Mouse (Mus musculus) splenic B cell, adult 2 months (primary cell): ENCODE results near the gene 4930452B06Rik.

Source experiments
- DNase-seq: peaks from one replicate; pipeline ENCODE4 v3.0.0-alpha.2; 2011; ENCODE audit warnings: low read depth, low spot score
- H3K27me3 ChIP-seq: 2 replicates; pipeline ENCODE4 v1.6.1; 2012; ENCODE audit warnings: mild to moderate bottlenecking, low read length, moderate library complexity, mixed read lengths; ENCODE audit not compliant: control insufficient read depth, poor library complexity, insufficient read depth, severe bottlenecking
- H3K36me3 ChIP-seq: 2 replicates; pipeline ENCODE4 v1.6.1; 2012; ENCODE audit warnings: mild to moderate bottlenecking, low read length, moderate library complexity, mixed read lengths; ENCODE audit not compliant: control insufficient read depth, poor library complexity, insufficient read depth, severe bottlenecking

4930452B06Rik gene

DNA sequence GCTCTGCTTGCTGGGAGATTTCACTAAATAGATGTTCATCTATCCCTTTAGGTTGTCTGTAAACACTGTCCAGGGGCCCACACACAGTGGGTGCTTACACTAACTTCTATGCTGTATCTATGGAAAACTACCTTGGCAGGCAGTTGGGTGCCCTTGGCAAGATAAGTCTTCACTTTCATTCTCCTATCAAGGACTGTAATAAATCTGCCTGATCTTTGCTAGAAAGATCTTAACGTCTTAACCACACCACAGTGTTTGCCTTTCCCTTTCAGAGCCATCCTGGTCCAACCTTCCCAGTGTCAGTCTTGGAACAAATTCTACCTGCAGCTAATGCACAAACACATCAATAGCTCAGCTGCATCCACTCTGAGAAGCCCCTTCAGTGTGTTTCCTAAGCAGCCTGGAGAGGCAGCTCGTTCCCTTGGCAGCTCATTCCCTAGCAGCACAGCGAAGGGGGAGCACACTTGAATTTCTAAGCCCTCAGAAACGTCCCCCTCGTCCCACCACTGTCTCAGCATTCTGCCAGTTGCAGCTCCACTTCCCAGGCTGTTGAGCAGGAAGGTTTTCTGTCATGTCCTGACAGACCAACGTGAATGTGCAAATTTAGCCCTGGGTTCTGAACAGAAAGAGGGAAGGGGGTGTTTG lies 273.7 kb downstream of the 4930452B06Rik start:
- DNase-seq: no peak
- H3K27me3 ChIP-seq: no peaks in the 10 kb centered on the region
- no peaks in the 10 kb centered on the region for H3K36me3 ChIP-seq
